Mouse (Mus musculus): ENCODE data around the gene Ccnd3.
"Not testable (repeated sequence)": the region's sequence is repeated elsewhere in the genome, so short reads cannot be mapped to it uniquely, and the experiment has no call there.

Ccnd3 gene

DNA sequence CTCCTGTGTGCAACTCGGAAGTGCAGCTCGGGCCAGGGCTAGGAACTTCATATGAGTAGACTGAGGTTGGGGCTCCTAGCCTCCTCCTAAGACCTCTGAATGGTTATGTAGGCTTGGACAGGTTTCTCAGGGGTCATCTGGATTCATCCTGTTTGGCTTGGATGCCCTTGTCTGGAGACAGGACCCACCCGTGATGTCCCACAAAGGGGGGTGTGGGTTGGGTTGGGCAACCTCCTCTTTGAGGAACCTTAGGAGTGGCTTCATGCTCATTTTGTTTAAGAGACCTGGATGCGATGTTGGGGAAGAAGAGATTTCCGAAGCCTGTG lies 92.0 kb downstream of the Ccnd3 start:
- no peak for DNase-seq

DNA sequence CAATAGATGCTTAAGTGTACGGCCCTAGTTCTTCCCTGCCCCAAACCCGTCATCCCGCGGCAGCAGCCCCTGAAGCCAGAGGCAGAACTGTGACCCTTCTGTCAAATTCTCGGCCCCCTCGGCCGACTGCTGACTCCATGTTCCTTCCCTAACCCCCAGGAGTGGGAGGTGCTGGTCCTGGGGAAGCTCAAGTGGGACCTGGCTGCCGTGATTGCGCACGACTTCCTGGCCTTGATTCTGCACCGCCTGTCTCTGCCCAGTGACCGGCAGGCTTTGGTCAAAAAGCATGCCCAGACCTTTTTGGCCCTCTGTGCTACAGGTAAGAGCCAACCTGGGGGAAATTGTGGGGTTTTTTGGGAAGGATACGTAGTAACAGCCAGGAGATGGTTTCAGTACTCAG lies 92.4 kb downstream of the Ccnd3 start:
- DNase-seq, result no peak

DNA sequence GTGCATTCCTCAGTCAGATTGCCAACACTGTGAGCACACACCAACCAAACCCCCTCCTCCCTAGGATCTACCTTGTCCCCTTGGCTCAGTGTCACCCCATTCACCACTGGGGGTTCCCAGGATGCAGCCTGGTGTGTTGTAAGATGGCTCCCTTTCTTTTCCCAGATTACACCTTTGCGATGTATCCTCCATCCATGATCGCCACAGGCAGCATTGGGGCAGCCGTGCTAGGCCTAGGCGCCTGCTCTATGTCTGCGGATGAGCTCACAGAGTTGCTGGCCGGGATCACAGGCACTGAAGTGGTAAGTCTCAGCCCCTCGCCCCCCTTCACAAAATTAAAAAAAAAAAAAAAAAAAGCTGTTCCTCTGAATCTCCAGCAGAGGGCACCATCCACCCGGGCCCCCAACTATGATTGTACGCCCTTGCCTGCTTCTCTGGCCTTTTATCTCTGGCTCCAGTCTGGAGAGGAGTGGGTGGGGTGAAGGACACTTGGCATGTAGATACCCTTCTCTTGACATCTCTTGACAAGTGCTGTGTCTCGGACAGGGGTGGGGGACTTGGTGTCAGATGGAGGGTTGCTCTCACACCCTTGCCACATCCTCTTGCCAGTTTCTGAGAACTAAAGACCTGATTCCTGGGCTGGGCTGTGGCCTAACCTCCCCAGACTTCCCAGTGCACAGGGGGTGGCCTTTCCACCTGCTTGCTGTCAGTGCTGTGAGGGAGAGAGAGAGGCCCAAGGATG lies 93.2 kb downstream of the Ccnd3 start:
- DNase-seq, result peak; percentile 33

DNA sequence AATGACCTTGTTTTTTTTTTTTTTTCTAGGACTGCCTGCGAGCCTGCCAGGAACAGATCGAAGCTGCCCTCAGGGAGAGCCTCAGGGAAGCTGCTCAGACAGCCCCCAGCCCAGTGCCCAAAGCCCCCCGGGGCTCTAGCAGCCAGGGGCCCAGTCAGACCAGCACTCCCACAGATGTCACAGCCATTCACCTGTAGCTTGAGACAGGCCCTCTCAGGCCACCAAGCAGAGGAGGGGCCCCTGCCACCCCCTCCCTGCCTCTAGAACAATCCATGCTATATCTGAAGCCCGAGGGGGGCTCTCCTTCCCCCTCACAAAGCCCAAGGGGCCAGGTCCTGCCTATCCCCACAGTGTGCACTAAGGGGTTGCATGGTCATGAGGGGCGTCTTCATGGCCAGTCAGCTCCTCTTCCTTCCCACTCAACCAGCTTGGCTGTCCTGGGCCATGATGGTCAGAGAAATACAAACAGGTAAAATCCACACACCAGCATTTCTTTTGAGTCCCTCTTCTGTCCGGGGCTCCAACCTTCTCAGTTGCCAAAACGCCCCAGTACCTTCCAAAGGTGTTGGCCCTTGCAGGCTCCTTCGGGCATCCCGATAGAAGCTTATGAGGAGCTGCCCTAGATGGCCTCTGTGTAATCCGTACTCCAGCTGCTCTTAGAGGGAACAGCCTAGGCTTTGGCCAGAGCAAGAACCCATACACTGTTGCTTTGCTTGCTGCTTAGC lies 93.9 kb downstream of the Ccnd3 start:
- DNase-seq, result not testable (repeated sequence)

DNA sequence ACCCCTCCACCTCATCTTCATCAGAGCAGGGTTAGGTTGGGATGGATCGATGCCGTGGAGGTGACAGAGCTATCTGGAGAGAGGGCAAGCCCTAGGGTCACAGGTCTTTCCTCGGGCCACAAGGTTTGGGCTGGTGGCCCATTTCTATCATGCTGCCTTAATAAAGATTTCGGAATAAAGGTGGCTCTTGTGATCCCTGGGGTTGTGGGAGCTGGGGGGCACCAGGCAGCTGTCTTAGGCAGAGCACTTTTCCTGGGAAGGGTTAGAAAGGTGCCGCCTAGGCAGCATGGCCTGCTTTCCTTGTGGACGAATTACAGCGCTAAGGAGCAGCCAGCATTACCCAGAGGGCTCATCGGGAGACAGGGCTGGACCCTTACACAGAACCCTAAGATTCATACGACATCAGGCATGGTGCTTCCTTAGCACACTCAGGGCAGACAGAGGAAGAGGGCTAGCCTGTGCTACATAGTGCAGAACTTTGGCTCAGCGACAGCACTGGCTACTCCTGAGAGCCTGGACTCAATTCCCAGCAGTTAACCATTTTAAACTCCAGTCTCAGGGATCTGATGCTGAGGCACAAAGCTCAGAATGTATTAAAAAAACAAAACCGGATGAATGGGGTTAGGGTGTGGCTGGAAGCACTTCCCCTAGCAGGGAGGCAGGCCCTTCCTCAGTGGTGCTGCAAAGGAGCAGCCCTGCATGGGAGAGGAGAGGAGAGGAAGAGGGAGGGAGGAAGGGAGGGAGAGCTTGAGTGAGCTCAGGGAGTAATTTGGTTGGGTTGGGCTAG lies 94.9 kb downstream of the Ccnd3 start:
- no peak for DNase-seq

DNA sequence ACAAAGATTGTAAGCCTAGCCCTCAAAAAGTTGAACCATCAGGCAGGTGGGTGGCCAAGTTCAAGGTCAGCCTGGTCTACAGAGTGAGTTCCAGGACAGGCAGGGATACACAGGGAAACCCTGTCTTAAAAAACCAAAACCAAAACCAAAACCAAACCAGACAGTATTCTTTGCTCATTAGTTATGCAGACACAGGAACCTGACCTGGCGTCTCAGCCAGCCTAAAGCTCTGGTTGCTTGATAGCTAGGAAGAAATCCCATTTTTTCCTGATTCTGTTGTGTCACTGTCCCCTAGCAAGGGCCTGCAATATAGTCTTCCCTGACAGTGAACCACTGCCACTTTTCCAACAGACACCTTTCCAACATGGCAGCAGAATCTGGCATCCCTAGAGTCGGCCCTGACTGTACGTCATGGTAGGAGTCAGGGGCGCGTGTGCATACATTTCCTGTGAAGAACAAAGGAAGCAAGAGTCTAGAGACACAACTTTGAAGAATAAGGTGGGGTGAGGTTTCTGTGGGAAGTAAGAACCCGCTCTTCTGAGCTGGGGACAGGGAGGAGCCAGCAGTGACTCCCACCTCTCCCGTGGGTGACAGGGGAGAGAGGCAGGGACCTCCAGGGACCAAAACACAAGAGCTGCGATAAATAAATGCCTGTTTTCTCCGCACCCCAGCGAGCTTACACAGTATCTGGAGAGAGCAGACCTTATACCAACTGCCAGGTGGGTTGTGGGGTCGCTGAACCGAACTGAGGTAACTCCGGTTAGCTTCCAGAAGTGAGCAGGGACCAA lies 95.9 kb downstream of the Ccnd3 start:
- DNase-seq, result no peak

DNA sequence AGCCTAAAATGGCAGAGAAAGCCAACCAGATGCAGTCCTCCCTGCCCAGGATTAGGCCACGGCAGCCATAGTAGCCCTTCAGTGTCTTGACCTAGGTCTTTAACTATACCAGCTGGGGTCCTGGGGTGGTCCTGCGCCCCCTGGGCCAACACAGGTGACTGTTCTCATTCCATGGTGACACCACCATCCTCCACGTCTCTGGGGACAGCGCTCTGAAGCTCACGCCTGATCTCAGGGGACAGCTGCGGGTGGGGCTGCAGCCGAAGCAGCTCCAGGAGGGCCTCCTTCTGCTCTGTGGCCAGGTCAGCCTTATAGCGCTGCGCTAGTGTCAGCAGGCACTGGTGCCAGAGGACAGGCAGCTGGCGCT lies 96.5 kb downstream of the Ccnd3 start:
- no peak for DNase-seq

DNA sequence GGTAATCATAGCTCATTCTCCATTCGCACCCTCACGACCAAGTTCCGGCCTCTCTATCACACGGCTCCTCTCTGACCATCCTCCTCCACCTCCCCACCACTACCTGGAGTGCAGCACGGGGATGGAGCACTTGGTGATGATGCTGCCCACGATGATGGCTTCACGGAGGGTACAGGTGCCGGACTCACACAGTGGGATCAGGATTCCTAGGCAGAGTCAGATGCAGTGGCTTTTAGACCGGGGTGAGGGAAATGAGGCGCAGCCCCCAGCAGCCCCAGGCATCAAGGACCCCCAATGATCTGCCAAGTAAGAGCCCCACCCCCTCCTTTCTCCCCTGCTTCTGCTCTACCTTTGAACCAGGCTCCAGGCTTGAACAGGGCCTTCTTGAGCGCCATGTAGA lies 97.4 kb downstream of the Ccnd3 start:
- no peak for DNase-seq

DNA sequence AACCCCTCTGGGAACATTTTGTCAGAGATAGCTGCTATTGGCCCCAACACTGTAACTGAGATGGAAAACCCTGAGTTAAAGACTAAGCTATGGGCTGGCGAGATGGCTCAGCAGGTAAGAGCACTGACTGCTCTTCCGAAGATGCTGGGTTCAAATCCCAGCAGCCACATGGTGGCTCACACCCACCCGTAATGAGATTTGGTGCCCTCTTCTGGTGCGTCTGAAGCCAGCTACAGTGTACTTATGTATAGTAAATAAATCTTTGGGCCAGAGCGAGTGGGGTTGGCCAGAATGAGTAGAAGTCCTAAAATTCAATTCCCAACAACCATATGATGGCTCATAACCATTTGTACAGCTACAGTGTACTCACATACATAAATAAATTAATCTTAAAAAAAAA lies 101.4 kb downstream of the Ccnd3 start:
- no peak for DNase-seq

DNA sequence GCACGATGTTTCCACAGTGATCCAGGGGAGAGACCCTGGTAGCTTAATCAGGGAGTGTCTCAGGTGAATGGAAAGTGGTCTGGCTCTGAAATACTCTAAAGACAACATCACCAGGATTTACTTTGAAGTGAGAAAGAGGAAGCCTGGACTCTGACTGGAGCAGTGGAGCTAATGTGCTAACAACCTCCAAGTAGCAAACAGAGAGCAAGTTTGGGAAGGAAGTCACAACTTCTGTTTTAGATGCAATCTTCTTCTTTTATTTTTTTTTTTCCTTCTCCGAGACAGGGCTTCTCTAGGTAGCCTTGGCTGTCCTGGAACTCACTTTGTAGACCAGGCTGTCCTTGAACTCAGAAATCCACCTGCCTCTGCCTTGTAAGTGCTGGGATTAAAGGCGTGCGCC lies 104.3 kb downstream of the Ccnd3 start:
- DNase-seq, result no peak

DNA sequence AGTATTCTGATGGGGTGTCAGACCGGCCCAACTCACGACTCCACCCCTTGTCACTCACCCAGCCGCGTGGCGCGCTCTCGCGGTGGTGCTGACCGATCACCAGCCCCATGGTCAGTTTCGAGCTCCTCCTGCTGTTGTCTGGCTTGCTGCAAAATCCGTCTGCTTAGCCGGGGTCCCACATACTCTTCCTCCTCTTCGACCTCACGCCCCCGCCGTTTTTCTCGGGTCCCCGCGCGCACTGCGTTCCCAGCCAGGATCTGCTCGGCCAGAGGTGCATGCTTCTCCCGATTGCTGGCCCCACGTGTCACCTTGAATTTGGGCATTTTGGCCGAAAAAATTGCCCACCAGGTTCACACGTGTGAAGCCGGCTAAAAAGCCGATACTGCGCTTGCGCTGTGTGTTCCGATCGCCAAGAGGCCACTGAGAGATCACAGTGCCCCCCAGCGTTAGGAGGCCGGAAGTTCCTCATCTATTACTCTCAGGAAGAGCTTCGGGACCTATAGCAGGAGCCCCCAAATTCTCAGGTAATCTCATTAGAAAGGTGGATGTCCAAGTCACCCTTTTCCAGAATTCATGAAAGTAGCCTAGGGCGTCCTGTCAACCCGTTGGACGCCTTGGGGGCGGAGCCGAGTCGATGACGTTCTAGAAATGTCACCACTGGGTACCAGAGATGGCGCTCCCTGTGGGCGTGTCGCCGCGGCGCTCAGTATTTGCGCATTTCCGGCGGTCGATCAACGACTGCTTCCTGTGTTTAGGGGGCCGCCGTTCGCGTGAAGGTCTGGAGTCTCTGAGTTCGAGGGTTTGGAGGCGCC lies 106.2 kb downstream of the Ccnd3 start, which contains the start of the genes Bysl, Med20 and Gm20517:
Gene Bysl (minus strand): TSS at position 644 of the 812 bp plus-strand sequence.
Gene Med20 (plus strand): TSS at position 734 of the 812 bp plus-strand sequence.
Gene Gm20517 (plus strand): TSS at position 741 of the 812 bp plus-strand sequence.
- peak; percentile 96 for DNase-seq

DNA sequence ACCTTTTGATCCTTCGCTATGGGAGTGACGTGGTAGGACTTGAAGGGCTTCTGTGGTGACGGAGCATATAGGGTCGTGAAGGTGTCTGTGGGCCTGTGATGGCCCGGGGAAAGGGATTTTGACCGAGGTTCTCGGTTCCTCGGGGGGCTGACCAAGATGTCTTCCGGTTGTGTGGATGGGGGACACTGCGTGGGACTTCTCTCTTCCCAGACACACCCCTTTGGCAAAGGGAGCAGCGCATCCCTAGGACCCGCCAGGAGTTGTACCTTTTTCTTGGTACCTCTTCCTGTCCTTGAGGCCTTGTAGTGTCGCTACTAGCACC lies 106.8 kb downstream of the Ccnd3 start:
- DNase-seq, result no peak

DNA sequence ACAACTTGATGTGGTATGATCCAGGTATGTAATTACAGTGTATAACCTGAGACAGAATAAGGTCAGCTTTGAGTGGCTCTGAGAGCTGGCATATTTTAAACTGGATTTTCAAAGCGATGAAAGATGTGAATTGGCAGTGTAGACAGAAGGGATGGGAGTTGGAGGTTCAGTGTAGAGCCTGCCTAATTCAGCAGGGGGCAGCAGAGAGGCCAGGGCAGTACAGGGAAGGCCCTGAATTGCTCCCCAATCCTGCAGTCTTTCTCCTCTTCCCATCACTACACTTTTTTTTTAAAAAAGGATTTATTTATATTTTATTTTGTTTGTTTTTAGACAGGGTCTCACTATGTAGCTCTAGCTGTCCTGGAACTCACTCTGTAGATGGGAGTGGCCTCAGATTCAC lies 109.2 kb downstream of the Ccnd3 start:
- DNase-seq, result no peak

DNA sequence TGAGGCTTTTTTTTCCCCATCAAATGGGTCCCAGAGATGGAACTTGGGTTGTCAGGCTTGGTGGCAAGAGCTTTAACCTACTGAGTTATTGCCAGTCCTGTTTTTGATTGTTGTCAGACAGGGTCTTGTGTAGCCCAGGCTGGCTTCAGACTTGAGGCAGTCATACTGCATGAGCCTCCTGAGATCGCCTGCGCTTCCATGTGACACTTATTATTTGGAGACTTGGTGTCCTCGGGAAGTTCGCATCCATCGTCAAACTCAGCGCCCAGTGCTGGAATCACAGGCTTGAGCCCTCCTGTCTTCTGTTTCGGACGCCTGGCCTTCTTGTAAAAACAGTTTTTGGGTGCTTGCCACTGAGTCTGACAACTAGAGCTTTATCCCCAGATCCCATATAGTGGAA lies 111.3 kb downstream of the Ccnd3 start:
- DNase-seq, result no peak

DNA sequence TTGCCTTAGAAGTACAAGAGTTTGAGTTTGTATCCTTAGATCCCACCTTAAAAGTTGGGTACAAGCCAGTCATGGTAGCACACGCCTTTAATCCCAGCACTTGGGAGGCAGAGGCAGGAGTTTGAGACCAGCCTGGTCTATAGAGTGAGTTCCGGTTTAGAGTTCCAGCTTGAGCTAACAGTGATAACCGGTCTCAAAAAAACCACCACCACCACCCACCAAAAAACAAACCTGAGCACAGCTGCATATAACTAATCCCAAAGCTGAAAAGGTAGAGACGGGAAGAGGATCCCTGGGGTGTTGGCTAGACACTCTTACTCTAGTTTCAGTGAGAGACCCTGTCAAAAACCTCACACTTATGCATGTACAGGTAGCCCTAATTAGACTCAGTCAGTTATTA lies 111.8 kb downstream of the Ccnd3 start:
- DNase-seq, result no peak

DNA sequence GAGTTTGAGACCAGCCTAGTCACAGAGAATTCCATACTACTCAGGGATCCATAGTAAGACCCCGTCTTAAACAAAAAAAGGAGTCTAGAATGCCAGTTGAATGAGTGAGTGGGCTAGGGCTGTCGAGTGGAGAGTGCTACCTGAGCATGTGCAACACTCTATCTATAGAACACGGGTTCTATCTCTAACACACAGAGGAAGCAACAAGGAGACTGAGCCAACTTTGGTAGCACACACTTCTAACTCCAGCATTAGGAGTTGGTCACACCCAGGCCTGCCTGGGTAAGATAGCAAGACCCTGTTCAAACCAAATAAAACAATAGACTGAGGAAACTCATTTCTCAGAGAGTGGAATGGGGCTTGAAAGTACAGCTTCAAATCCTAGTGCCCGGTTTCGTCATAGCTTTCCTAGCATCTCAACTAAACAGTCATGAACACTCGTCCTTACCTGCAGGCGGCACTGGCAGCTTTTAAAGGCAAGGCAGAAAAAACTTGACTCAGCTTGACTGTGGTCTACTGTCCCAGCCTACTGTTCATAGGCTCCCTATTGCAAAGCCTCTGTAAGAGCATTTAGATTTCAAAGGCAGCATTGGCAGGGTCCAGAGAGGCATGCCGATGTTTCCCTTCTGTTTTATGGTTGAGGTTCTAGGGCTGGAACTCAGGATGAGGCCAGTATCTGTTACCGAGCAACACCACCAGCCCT lies 112.9 kb downstream of the Ccnd3 start:
- DNase-seq, result no peak

DNA sequence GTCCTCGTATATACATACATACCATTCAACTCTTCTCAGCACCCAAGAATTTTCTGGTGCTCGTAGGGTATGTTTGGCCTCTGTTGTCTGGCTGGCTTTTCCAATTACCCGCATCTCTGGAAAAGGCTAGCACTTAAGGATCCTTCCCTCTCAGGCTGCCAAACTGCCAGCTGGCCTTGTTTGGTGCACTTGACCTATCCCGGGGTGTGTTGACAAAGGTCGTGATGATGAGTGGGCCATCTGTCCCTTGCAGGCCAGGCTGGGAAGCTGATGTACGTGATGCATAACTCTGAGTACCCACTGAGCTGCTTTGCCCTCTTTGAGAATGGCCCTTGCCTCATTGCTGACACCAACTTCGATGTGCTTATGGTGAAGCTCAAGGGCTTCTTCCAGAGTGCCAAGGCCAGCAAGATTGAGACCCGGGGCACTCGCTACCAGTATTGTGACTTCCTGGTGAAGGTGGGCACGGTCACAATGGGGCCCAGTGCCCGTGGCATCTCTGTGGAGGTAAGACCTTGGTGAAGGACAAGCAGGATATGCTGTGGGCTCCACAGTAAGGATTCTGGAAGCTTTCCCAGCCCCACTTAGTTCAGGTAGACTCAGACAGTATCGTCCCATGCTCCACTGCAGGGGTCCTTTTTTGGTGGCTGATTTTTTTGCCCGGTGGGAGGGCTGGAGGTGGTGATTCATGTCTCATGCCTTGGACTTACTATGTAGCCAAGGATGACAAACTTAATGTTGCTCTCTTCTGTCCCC lies 113.9 kb downstream of the Ccnd3 start:
- no peak for DNase-seq

DNA sequence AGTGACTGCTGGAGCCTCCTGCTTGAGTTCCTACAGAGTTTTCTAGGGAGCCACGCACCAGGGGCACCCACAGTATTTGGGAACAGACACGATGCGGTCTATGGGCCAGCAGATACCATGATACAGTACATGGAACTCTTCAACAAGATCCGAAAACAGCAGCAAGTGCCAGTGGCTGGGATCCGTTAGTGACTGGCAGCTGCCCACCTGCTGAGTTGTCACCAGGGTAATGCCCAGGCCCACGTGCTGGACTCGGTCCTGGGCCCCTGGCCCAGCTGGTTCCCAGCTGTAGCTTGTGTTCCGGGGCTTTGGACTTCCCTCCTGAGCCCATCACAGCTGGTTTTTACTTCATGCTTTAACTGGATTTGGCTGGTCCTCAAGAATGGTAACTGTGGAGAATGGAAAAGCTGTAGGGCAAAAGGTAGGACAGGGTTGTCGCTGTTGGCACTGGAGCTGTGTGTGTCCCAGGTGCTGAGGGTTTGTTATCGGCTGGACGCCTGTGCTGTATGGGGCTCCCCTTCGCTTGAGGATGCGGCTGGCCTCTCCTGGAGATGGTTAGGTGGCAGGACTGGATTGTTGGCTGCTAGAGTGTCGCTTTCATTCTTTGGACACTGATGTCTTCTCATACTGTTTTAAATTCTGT lies 118.2 kb downstream of the Ccnd3 start:
- DNase-seq, result no peak

DNA sequence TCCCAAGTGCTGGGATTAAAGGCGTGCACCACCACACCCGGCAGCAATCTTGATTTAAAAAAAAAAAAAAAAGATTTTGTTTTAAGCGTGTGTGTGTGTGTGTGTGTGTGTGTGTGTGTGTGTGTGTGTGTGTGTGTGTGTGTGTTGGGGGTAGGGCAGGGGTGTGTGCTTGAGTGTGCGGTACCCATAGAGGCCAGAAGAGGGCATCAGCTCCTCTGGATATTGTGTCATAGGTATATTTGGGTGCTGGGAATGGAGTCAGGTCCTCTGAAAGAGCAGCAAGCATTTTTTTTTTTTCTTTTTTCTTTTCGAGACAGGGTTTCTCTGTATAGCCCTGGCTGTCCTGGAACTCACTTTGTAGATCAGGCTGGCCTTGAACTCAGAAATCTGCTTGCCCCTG lies 119.7 kb downstream of the Ccnd3 start:
- DNase-seq, result not testable (repeated sequence)

DNA sequence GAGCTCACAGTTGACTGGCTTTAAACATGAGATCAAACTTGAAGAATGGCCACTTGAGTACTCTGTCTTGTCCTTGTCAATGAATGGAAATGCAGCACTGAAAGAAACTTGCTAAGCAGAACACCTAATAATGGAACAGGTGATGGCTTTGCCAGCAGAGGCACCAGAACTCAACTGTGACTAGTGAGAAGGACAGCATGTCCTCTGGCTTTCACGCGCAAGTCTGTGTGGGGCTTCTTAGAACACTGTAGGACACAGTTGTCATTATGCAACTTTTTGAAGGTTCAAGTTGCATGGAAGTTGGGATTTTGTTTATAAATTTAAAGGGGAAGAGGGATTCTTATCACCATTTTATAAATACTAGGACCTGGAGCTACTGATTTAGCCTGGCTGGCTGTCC lies 120.2 kb downstream of the Ccnd3 start:
- DNase-seq, result no peak

Data from right cerebral cortex, postnatal 25 days (tissue).